Mouse (Mus musculus) c-Kit-negative CD71-positive TER-119-positive erythroid progenitor cells, embryonic 14.5 days (primary cell): Measurements from ENCODE around the gene Tulp4.

ENCODE experiments used
- DNase-seq: peaks from one replicate; pipeline ENCODE4 v3.0.0-alpha.2; 2013; ENCODE audit warnings: low read depth, low spot score

Tulp4 gene

DNA sequence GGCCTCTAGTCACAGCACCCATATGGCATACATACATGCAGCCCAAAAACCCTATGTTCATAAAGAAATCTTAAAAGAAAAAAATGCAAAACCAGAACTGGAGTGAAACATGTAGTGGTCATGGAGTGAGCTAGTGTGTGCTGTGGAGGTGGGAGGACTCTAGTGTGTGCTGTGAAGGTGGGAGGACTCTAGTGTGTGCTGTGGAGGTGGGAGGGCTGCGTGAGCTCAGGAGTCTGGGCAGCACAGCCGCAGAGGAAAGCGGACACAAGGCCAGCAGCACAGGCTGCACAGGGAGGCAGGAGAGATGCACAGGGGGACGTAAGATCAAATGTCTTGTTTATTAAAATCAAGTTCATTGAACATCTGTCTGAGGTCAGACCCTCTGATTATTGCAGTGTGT, 17.5 kb downstream of the Tulp4 start:
- DNase-seq = no peak

DNA sequence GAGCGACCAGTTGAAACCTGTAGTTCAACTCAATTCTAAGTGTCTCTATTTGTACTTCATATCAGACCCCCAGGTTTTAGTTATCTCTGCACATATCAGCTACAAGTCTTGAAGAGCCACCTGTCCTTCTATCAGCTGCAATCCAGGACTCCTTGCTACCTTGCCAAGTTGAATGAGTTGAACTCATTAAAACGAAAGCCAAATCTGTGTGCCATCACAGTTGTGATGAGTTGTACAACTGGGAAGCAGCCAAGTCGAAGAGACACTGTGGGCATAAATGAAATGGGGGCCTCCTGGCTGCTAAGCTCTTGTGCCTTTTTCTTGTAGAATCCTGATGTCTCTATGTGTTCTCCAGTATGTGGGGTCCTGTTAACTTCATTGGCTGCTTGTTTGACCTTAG, 19.2 kb downstream of the Tulp4 start:
- no peak for DNase-seq

DNA sequence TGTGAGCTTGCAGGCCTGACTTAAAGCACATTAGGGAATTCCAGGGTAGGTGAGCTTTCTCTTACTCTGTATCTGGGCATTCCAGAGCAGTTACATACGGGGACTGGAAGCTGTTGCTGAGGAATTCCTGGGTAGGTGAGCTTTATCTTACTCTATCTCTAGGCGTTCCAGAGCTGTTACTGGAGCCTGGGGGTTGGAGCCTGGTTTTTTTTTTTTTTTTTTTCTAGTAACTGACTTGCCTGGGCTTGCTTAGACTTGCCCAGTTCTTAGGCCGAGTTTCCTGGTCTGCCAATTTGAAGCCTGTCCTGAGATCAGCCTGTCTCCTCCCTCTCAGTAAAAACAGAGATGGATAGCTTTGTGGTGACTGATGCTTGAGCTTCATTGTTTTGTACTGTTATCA, 21.8 kb downstream of the Tulp4 start:
- no peak for DNase-seq

DNA sequence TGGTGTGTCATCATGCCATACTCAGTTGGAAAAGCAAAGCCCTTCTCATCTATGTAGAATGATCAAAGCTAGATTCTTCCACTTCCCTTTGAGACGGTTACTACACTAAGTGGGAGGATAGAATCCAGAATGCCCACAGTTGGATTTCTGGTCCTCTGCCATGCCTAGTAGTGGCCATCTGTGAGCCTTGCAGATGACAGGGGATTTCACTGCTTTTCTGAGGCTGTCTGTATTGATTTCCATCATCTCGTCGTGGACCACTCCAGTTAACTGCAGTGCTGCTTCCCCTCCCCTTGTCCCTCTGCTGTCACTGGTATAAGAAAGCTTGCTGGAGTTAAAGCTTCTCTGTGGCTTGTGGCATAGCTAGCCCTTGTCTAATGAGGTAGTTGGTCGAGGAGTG, 23.1 kb downstream of the Tulp4 start:
- DNase-seq = no peak

DNA sequence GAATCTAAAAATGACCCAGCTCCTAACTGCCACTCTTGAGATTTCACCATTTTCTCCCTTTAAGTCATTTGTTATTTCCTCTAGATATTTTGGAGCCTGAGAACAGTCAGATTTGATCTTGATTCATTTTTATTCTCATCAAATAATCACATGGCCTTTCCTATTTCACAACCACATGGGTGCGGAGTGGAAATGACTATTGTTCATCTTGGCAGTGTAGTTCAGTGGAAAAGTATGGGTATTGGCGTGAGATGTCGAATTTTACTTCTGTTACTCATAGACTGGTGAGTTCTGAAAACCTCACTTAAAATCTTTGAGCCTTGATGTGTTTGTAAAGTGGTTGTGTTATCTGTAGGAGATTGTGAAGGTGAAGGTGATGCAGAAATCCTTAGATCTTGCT, 24.8 kb downstream of the Tulp4 start:
- no peak for DNase-seq

DNA sequence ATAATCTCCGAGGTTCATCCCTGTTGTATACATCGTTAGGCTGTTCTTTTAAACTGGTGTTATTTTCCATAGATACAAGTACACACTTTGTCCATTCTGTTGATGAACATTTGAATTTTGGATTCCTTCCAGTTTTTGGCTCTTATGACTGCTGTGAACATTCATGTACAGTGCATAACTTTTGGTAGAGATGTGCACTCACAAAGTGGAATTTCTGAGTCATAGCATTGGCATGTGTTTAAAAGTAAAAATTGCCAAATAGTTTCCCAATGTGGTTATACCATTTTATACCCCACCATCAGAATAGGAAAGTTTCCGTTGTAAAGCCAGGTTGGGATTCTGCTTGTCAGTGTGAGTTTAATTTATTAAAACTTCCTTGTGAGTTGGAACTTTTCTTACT, 34.6 kb downstream of the Tulp4 start:
- no peak for DNase-seq

DNA sequence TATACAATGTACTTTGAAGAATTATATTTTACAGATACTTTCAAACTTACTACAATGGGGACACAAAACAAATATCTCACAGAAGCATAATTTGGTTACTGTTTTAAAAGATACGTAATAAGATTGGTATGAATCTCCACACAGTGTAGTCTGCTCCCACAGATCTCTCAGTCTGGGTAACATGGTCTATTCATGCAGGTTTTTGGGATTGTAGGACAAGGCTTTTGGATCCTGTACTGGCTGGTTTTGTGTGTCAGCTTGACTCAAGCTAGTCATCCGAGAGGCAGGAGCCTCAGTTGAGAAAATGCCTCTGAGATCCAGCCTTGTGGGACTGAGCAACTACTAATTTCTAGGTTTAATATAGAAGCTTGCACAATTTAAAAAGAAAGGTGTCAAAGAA, 35.1 kb downstream of the Tulp4 start:
- no peak for DNase-seq

DNA sequence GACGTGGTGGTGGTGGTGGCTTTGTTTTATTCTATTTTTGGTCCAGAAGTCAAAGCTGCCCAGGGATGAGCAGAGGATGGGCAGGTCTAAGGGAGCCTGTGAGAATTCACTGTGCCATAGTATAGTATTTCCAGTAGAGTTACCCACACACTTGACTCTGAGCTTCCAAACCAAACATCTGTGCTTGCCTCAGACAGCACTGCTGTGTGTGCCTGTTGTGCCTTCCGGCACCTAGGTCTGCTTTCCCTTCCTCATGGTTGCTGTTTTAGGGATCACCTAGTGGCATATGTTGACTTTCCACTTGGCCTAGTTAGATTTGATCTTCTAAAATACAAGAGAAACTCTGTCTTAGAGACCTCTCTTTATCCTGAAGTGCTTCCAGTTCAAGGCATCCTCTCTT, 39.0 kb downstream of the Tulp4 start:
- no peak for DNase-seq

DNA sequence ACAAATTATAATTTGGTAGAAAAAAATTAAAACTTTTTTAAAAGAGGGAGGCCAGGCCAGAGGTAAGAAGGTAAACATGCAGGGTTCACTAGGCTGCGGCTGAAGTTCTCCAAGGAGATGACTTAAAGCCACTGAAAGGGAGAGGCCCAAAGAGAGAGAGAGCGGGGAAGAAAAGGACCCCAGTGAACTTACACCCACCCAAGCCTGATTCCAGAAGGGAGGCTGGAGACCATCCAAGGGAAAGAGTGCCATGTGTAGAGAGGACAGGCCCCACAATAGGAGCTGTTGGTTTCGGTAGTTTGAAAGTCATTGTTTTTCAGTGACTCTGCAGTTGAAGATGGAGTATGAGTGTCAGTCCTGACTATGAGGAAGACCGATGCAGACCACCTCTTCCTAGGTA, 46.7 kb downstream of the Tulp4 start:
- DNase-seq = no peak

DNA sequence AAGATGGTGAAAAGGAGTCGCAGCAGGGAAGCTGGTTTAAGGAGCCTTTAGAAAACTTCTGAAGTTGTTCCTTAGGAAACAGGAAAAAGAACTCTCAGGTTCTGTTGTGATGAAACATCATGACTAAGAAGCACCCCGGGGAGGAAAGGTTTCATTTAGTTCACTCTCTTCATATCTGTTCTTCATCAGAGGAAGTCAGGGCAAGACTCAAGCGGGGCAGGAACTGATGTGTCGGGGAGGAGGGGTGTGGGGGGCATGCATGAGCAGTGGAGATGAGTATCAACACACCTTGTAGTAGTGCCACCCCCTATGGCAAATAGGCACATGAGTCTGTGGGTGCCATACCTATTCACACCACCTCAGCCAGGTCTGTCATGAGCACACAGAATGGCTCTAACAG, 47.3 kb downstream of the Tulp4 start:
- no peak for DNase-seq

DNA sequence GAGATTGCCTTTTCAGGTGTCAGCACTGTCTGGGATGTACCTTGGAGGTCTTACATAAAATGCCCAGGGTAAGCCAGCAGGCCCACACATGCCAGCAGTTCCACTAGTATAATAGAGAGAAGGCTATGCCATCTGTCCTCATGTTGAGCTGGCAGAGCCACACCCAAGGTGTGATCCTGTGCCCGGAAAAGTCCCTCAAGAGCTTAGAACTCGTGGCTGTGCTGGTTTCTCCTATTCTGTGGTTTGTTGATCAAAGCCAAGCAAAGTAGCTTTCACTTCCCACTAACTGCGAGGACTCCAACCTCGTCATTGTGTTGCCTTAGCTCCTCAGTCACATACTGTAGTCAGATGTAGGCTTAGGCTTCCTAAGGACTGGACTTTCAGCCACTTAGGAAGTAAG, 48.1 kb downstream of the Tulp4 start:
- no peak for DNase-seq

DNA sequence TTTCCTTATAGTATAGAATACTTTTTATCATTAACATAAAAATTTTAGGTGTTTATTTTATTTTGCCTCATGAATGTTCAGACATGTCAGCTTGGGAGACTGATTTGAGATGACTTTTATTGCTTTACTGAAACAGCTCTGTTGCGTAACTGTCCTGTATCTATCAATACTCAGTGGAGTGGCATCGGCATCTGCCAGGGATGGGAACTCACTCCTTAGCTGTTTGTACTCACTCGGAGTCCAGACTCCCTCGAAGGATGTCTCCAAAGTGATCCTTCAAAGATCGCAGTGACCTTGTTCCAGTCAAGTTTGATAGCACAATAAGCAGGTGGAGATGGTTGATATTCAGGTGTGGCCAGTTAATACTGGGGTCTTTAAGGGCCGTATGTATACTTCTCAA, 54.3 kb downstream of the Tulp4 start:
- DNase-seq = no peak

DNA sequence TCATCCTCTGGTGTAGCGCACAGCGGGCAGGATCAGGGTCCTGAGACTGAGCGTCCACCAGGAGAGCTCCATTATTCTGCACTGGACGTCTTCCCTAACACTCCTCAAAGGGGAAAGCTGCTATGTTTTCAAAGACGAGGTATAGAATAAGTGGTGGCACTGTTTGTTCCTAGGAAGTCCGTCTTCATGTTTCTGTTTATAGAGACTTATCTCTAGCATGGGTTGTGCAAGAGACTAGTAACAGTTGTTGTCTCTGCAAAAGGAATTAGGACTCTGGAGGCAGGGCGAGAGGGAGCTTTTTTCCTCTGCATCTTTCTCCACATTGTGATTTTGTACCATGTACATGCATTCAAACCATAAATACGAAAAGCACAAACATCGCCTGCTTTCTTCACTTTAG, 55.7 kb downstream of the Tulp4 start:
- no peak for DNase-seq

DNA sequence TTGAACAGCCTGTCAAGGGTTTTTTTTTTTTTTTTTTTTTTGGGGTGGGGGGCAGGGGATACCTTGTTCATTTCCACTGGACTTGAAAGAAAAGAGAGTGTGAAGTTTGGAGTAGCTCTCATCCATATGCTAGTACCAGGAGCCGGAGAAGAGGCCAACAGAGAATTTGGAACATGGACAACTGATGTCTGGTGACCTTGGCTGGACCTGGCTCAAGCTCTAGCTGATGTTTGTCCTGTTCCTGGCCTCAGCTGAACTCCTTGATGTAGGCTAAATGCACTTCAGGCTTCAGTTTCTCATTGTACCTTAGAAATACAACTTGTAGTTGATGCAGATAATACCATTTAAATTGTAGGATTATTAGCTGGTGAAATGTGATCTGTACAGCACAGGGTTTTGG, 56.5 kb downstream of the Tulp4 start:
- DNase-seq = no peak

DNA sequence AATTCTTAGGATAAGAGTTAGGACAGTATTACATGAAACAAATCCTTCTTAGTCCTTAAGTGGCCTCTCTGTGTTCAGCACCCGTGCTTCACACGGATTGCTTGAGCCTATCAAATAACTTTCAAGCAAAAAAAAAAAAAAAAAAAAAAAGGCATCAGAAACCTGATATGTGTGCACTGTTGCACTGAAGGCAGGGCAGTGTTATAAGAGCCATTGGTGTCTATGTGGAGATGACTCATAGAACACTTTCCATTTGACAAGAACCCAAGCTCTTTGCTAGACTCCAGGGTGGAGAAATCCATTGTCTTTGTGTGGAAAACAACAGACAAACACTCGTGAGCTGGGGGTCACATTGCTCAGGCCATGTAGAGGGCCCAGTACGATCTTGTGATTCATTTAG, 58.7 kb downstream of the Tulp4 start:
- DNase-seq = no peak

DNA sequence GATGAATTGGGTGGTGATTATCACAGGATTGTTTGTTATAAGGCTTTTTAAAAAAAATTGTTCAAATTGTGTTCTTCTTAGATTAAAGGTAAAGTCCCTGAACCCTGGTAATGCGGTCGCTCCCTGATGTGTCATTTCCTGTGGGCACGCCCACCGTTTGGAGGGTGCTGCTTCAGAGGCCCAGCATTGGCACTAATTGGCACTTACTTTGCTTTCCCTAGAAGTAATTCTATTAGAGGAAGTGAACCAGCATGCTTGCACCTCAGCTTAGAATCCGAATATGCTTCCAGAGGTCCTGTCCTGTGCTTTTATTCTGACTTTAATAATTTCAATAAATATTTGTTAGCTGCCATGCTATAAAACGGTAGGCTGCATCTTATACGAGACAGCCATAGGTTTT, 66.2 kb downstream of the Tulp4 start:
- no peak for DNase-seq

DNA sequence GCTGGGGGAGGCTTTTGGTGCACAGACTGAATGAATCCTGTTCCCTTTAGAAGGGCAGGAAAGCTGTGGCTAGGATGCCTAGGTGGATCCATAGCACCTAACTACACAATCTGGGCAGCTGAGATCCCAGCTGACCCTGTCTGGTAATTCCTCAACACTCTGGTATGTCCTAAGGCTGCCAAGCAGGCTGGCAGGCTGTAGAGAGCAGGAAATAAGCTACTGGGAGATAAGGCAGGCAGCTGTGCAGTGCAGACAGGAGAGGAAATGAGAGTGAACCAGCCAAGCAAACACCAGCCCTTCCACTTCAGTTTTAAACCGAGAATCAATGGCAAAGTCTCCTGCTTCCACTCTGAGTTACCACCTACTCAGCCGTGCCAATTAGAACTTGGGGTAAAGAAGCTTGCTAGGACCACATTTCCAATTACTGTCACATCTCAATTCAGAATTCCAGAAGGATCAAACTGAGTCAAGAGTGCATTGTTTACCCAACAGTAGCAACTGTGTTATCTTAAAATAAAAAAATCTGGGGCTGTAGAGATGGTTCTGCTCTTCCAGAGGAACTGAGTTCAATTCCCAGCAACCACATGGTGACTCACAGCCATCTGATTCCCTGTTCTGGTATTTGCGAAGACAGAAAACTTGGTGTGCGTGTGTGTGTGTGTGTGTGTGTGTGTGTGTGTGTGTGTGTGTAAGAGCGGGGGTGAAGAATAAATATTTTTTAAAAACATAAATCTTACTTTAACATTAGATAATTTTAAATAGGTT, 66.9 kb downstream of the Tulp4 start:
- no peak for DNase-seq

DNA sequence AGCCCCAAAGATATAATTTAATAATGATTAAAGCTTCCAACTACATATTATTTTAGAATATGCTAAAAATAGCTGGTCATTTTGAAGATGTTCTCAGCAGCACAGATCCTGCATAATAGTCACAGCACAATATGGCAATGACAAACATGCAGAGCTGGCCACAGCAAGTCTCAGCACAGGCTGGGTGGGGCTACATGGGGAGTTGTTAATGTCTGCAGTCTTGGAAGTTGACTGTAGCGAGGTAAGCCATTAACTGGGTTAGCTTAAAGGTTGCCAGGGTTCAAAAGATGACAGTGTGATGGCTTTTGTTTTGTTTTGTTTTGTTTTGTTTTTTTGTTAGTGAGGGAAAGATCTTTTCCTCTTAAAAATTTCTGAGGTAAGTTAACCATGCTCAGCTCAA, 68.3 kb downstream of the Tulp4 start:
- no peak for DNase-seq

DNA sequence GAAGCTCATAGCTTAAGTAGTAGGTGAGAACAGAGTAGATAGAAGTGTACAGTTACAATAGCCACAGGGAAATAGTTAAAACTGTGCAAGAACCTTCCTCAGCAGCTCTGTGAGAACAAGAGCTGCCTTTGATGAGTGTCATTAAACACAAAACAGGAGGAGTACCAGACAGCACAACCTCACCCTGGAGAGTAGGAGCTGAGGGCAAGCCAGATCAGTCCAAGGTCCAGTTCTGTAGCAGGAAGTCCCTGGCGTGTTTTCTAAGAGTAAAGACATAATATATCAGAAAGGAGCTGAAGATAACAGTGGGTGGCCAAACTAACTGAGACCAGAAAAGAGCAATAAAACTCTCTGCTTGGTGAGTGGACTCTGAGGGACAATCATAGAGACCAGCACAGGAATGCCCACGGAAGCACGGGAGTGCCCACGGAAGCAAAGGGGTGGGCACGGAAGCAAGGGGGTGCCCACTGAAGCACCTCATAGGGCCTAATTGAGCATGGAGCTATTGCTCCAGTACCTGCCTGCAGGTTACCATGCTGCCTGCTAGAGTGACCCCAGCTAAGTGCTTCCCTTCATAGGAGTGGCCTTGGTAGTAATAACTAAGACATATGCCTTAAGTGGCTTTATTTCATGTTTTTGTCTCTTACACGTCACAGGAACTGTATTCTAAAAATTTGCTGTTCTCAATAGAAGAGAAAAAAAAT, 72.5 kb downstream of the Tulp4 start:
- no peak for DNase-seq

DNA sequence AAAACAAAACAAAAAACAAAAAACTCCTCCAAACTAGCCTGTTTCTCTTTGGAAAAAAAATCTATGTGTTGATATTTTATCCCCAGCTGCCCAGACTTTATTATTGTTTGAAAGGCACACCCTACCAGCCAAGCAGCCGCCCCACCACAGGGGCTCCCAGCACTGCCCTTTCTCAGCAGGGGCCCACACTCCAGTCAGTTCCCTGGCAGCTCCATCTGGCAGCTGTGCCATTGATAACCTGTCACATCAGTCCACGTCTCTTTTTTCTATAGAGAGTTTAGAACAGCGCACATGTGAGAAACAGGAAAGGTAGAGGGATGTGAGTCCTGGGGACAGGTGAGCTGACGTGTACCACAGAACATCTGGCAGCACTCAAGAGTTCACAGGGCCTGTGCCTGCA, 73.2 kb downstream of the Tulp4 start:
- no peak for DNase-seq

DNA sequence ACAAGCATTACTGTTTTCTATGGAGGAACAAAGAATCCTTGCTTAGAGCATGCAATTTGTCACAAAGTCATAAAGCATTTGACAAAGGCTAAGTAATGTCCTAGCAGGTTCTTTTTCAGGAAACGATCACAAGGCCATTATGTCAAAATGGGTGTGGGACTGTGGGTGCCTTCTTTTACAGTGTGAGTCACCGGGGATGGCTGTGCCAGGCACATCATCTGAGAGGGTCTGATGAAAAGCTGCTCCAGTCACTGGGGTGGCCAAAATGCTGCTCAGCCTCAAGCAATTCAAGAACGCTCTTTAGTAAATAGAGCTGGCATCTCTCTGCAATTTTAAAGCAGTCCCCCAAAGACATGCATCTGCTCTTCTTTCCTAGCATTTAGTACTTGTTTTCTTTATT, 74.2 kb downstream of the Tulp4 start:
- DNase-seq = no peak

DNA sequence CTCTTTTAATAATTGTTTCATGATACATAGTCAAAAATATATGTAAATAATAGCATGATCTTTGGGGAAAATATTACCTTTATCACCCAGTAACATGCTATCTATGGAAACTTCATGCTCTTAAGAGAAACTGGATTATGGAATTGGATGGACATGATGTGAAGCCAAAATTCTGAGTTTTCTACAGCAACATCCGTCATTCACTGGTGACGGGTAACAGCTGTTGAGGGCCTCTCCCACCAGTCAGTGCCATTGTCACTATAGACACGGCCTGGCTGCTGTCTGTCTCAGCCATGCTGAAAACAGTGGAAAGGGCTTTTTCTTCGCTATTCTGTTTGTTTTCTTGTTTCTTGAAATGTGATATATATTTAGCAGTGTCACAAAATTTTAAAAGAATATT, 76.5 kb downstream of the Tulp4 start:
- DNase-seq = no peak

DNA sequence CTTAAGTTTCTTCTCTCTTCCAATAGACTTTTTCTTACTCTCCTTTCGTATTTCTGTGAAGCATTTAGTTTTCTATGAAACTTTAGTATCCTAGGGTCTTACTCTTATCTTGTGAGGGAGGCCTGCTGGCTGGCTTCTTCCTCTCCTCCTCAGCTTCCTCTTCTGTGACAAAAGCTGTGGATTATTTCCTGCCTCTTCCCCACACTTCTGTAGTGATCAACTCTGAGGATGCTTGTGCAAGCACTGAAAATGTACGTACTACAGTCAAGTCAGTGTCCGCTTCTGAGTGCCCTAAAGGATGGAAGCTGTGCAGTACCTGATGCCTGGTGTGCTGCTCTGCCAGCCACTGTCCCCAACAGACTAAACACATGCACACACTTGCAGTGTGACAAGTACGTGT, 80.4 kb downstream of the Tulp4 start:
- no peak for DNase-seq

DNA sequence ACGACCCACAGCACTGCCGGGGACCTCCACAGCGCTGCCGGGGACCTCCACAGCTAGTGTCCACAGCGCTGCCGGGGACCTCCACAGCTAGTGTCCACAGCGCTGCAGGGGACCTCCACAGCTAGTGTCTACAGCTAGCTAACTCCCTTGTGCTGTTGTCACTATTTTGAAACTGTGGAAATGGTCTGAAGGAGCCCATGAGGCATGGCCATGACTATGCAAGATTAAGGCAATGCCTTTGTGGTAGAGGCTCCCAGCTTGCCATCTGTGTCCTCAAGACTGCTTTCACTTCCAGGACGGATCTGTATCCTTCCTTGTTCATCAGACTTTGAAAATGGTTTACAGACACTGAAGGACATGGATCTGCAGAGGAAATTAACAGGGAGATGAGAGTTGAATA, 80.9 kb downstream of the Tulp4 start:
- no peak for DNase-seq
